Mouse (Mus musculus) CH12.LX (cell line): ENCODE results near the gene Ccnt1.

Experiments
- CTCF ChIP-seq, 2 experiments: IDR thresholded peaks in 1 of 2; conservative IDR thresholded peaks in 1 of 2; 2 replicates each; pipeline ENCODE4 v1.5.1; 2011 to 2012; ENCODE audit warnings: low read depth in 2 of 2, low read length in 2 of 2, improper control_type of control experiment in 1 of 2, inconsistent platforms in 1 of 2, mild to moderate bottlenecking in 1 of 2, moderate library complexity in 1 of 2
- E2F4 ChIP-seq: IDR thresholded peaks from 2 replicates; pipeline ENCODE4 v1.6.1; 2011; ENCODE audit warnings: low read depth, low read length, improper control_type of control experiment; ENCODE audit not compliant: insufficient replicate concordance
- ELF1 ChIP-seq: IDR thresholded peaks from 2 replicates; pipeline ENCODE4 v1.6.1; 2014; ENCODE audit warnings: low read depth, mild to moderate bottlenecking, inconsistent platforms, low read length, improper control_type of control experiment
- EP300 ChIP-seq: IDR thresholded peaks from 2 replicates; pipeline ENCODE4 v1.6.1; 2011; ENCODE audit warnings: low read length, improper control_type of control experiment
- ETS1 ChIP-seq: conservative IDR thresholded peaks from 2 replicates; pipeline ENCODE4 v1.6.1; 2012; ENCODE audit warnings: low read depth, mild to moderate bottlenecking, inconsistent platforms, low read length, improper control_type of control experiment, moderate library complexity
- HCFC1 ChIP-seq: IDR thresholded peaks from 2 replicates; pipeline ENCODE4 v1.6.1; 2012; ENCODE audit warnings: low read depth, mild to moderate bottlenecking, inconsistent platforms, low read length, improper control_type of control experiment
- KAT2A ChIP-seq: IDR thresholded peaks from 2 replicates; pipeline ENCODE4 v1.6.1; 2012; ENCODE audit warnings: low read length, improper control_type of control experiment, inconsistent platforms; ENCODE audit not compliant: insufficient replicate concordance
- MAFK ChIP-seq: IDR thresholded peaks from 2 replicates; pipeline ENCODE4 v1.6.1; 2011; ENCODE audit warnings: low read length, improper control_type of control experiment; ENCODE audit not compliant: insufficient replicate concordance
- MEF2A ChIP-seq: IDR thresholded peaks from 2 replicates; pipeline ENCODE4 v1.6.1; 2014; ENCODE audit warnings: low read depth, mild to moderate bottlenecking, inconsistent platforms, low read length, improper control_type of control experiment, borderline replicate concordance
- POLR2A ChIP-seq: IDR thresholded peaks from 2 replicates; pipeline ENCODE4 v1.6.1; 2011; ENCODE audit warnings: low read depth, mild to moderate bottlenecking, improper control_type of control experiment, low read length
- UBTF ChIP-seq: IDR thresholded peaks from 2 replicates; pipeline ENCODE4 v1.6.1; 2012; ENCODE audit warnings: low read depth, mild to moderate bottlenecking, inconsistent platforms, low read length, improper control_type of control experiment, moderate library complexity
- USF2 ChIP-seq: conservative IDR thresholded peaks from 2 replicates; pipeline ENCODE4 v1.6.1; 2011; ENCODE audit warnings: low read depth, low read length, improper control_type of control experiment
- ZKSCAN1 ChIP-seq: IDR thresholded peaks from 2 replicates; pipeline ENCODE4 v1.6.1; 2012; ENCODE audit warnings: low read depth, inconsistent platforms, low read length, improper control_type of control experiment, borderline replicate concordance

GRCm38 (mm10) chr15:98507321-98507720 lies 63.4 kb downstream of the Ccnt1 start:
- TF ChIP-seq EP300 = no peak
- no peak for TF ChIP-seq CTCF (conservative IDR thresholded peaks at IDR 0.05 in 1 of 2, IDR thresholded peaks at IDR 0.05 in 1 of 2; ENCODE audit: low read depth in 2 of 2, low read length in 2 of 2)
- no peak for TF ChIP-seq KAT2A
- no peak for TF ChIP-seq UBTF
- TF ChIP-seq USF2 = no peak
- TF ChIP-seq E2F4 = no peak
- no peak for TF ChIP-seq ELF1
- TF ChIP-seq POLR2A = no peak
- no peak for TF ChIP-seq HCFC1
- TF ChIP-seq MAFK = no peak
- TF ChIP-seq ETS1 = no peak
- no peak for TF ChIP-seq ZKSCAN1
- TF ChIP-seq MEF2A = no peak
